Mouse (Mus musculus): Measurements from ENCODE around the gene Mcam. TPM values are rescaled to one million over a fixed set of nuclear protein-coding genes. Genes with fewer than 3 reads are reported as not detected.

The Mcam gene
- polyA plus RNA-seq, 1 experiment from 2014 or later: 9.0 TPM

DNA sequence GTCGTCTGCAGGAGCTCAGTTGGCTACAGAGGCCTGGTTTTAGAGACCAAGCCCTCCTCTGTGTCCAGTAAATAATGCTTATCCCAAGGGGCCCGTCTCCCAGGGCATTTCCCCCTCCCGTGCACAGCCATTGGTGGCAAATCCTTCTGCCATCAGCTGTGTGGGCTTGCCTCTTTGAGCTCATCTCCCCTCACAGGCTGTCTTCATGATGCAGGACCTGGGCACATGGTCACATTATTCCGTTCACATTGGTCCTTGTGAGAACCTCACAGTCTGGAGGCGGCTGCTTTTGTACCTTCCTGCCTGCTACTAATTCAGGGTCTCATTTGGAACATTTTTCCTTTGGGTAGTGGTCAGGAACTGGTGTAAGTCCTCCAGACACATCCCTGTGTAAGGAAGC lies 7.7 kb downstream of the Mcam start:
- no peak overlapping the region for H3K4me2 ChIP-seq (ENCODE audit: low read depth, low read length)
- no peaks in the 10 kb centered on the region for H3K4me1 ChIP-seq (ENCODE audit: control insufficient read depth, insufficient read depth, low read length)
- no peaks in the 10 kb centered on the region for H3K9me3 ChIP-seq (ENCODE audit: control insufficient read depth, low read length)
- no peak overlapping the region for H3K4me3 ChIP-seq (ENCODE audit: low read depth, low read length)
- H3K9ac ChIP-seq (replicated peaks; ENCODE audit: low read depth, low read length): no peak overlapping the region
- H3K27me3 ChIP-seq (ENCODE audit: control insufficient read depth, insufficient read depth, low read length): no peaks in the 10 kb centered on the region
- no peak overlapping the region for H3K27ac ChIP-seq (ENCODE audit: low read depth, low read length)
- 64% methylated on average over 5 of the region's 5 CpGs for WGBS
- peaks cover 11% of the 10 kb centered on the region; the same call in 1 of the 2 replicates for H3K36me3 ChIP-seq (ENCODE audit: control insufficient read depth, insufficient read depth, low read length)
- no peak for ATAC-seq (ENCODE audit: low read depth)

DNA sequence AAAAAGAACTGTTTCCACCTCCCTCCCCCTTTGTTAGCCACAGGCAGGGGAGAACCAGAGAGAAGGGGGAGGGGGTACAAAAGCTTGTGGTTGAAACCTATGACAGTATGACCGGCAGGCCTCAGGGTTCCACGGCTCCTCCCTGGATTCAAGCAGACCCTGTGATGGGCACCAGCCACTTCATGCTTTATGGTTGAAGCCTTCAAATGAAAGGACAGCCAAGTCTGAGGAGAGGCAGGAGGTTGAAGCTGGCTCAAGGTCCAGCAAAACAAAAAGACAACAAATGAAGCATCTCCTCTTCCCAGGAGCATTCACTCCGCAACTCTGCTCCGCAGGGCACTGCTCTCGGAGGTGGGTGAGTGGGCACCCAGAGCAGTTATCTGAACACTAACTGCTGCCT lies 9.2 kb downstream of the Mcam start:
- Histone ChIP-seq H3K27me3 (ENCODE audit: control insufficient read depth, insufficient read depth, low read length) (no peaks in the 10 kb centered on the region), H3K36me3 (ENCODE audit: control insufficient read depth, insufficient read depth, low read length) (peaks cover 14% of the 10 kb centered on the region; the same call in 1 of the 2 replicates), H3K9ac (replicated peaks; ENCODE audit: low read depth, low read length) (no peak overlapping the region), H3K4me3 (ENCODE audit: low read depth, low read length) (no peak overlapping the region), H3K9me3 (ENCODE audit: control insufficient read depth, low read length) (no peaks in the 10 kb centered on the region), H3K27ac (ENCODE audit: low read depth, low read length) (no peak overlapping the region), H3K4me1 (ENCODE audit: control insufficient read depth, insufficient read depth, low read length) (no peaks in the 10 kb centered on the region), H3K4me2 (ENCODE audit: low read depth, low read length) (no peak overlapping the region)
- 83% methylated on average over 5 of the region's 5 CpGs for WGBS
- no peak for ATAC-seq (ENCODE audit: low read depth)

DNA sequence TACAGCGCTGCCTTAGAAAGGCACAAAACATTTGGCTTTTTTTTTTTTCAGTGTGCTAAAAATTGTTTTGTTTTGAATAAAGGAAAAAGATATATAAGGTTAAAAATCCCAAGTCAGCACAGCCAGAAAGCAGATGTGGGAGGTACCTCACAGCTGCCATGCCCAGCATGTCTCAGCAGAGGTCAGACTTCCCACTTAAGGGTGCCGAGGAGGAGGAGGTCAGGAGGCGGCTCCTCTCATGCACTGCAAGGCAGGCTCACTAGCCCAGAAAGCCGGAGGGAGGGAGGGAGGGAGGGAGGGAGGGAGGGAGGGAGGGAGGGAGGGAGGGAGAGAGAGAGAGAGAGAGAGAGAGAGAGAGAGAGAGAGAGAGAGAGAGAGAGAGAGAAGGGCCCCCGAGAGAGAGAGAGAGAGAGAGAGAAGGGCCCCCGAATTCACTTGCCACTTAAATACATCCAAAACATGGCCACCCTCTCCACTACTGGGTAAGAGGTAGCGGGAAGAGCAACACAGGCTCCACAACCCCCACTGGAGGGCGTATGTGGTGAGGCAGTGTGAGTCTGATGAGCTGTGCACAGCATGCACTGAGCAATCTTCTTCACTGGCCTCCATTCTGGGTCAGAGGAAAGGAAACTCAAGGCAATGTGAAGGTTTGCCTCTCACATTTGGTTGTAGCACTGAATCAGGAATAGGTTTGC lies 9.9 kb downstream of the Mcam start:
- no peak for ATAC-seq (ENCODE audit: low read depth)
- no peak overlapping the region for H3K9ac ChIP-seq (replicated peaks; ENCODE audit: low read depth, low read length)
- H3K36me3 ChIP-seq (ENCODE audit: control insufficient read depth, insufficient read depth, low read length): peaks cover 18% of the 10 kb centered on the region; the same call in 1 of the 2 replicates
- no peak overlapping the region for H3K4me2 ChIP-seq (ENCODE audit: low read depth, low read length)
- no peak overlapping the region for H3K4me3 ChIP-seq (ENCODE audit: low read depth, low read length)
- 40% methylated on average over 7 of the region's 8 CpGs for WGBS
- H3K27me3 ChIP-seq (ENCODE audit: control insufficient read depth, insufficient read depth, low read length): no peaks in the 10 kb centered on the region
- no peaks in the 10 kb centered on the region for H3K4me1 ChIP-seq (ENCODE audit: control insufficient read depth, insufficient read depth, low read length)
- H3K9me3 ChIP-seq (ENCODE audit: control insufficient read depth, low read length): no peaks in the 10 kb centered on the region
- no peak overlapping the region for H3K27ac ChIP-seq (ENCODE audit: low read depth, low read length)

DNA sequence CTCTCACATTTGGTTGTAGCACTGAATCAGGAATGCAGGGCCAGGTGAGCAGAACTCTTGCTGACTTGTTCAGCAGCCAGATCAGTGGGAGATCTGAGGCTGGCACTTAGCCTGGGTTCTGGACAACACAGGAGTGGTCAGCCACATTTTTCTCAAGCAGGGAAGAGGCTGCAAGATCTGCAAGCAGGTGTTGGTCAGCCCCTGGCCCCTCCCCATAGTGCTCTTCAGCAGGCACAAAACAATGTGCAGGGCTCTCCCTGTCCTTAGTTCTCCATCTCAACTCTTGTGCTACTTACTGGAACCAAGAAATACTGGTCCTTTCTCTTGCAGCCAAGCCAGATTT lies 10.4 kb downstream of the Mcam start:
- Histone ChIP-seq H3K27ac (ENCODE audit: low read depth, low read length) (no peak overlapping the region), H3K9ac (replicated peaks; ENCODE audit: low read depth, low read length) (no peak overlapping the region), H3K9me3 (ENCODE audit: control insufficient read depth, low read length) (no peaks in the 10 kb centered on the region), H3K4me3 (ENCODE audit: low read depth, low read length) (no peak overlapping the region), H3K4me1 (ENCODE audit: control insufficient read depth, insufficient read depth, low read length) (no peaks in the 10 kb centered on the region), H3K27me3 (ENCODE audit: control insufficient read depth, insufficient read depth, low read length) (no peaks in the 10 kb centered on the region), H3K36me3 (ENCODE audit: control insufficient read depth, insufficient read depth, low read length) (peaks cover 18% of the 10 kb centered on the region; the same call in 1 of the 2 replicates), H3K4me2 (ENCODE audit: low read depth, low read length) (no peak overlapping the region)
- ATAC-seq (ENCODE audit: low read depth): no peak

DNA sequence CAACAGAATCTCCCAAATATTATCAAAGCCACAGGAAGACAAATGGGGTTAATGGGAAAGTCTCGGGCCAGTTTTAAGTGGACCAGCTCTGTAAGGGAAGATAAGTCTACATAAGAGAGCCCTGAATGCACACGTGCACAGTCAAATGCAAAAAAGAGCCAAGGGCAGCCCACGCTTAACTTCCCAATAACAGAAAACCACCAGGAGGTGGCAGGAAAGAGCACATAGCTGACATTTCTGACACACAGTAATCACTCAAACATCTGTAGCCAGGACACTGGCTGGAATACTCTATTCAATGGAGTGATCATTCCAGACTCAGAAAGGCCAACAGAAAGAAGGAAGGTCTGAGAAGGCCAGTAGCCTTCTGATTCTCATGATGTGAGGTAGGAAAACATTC lies 13.0 kb downstream of the Mcam start:
- no peaks in the 10 kb centered on the region for H3K27me3 ChIP-seq (ENCODE audit: control insufficient read depth, insufficient read depth, low read length)
- H3K9ac ChIP-seq (replicated peaks; ENCODE audit: low read depth, low read length): no peak overlapping the region
- no peaks in the 10 kb centered on the region for H3K9me3 ChIP-seq (ENCODE audit: control insufficient read depth, low read length)
- H3K4me3 ChIP-seq (ENCODE audit: low read depth, low read length): no peak overlapping the region
- peaks cover 23% of the 10 kb centered on the region for H3K36me3 ChIP-seq (ENCODE audit: control insufficient read depth, insufficient read depth, low read length)
- no peak for ATAC-seq (ENCODE audit: low read depth)
- H3K4me1 ChIP-seq (ENCODE audit: control insufficient read depth, insufficient read depth, low read length): no peaks in the 10 kb centered on the region
- no peak overlapping the region for H3K27ac ChIP-seq (ENCODE audit: low read depth, low read length)
- H3K4me2 ChIP-seq (ENCODE audit: low read depth, low read length): no peak overlapping the region
- 80% methylated on average over 3 of the region's 3 CpGs for WGBS

DNA sequence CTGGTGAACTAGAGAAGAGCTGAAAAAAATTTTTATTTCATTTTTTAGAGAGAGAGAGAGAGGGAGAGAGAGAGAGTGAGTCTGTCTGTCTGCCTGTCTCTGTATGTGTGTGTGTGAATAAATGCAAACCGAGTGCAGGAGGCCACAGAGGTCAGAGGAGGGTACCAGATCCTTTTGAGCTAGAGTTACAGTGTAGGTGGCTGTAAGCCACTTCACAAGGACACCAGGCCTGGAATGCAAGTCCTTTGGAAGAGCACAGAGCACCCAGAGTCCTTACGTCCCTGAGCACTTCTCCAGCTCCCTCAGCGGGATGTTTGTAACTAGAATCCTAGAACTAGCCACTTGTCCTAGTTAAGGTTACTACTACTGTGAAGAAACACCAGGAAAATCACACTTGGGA lies 25.6 kb downstream of the Mcam start:
- H3K9me3 ChIP-seq (ENCODE audit: control insufficient read depth, low read length): no peaks in the 10 kb centered on the region
- WGBS: 92% methylated on average over 3 of the region's 3 CpGs
- H3K36me3 ChIP-seq (ENCODE audit: control insufficient read depth, insufficient read depth, low read length): peaks cover 53% of the 10 kb centered on the region

DNA sequence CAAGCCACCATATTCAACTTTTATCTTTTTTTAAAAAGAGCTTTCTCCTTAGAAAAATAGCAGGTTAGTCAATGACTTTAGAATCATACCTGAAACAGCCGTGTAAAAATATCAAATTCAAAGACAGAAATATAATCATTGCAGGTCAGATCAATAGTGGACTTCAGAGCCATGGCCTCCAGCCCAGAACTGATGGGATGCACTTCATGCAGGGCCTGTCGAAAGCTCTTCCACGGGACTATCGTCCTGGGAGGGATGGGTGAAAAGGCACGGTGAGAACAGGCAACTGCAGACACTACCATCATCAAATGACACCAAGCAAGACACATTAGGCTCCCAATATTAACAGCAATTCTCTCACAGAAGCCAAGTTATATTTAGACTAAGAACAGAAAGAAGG lies 34.7 kb downstream of the Mcam start:
- no peaks in the 10 kb centered on the region for H3K9me3 ChIP-seq (ENCODE audit: control insufficient read depth, low read length)

More for the DNA sequence above, 25.6 kb downstream of the Mcam start:
- Histone ChIP-seq H3K27ac (ENCODE audit: low read depth, low read length) (no peak overlapping the region), H3K4me2 (ENCODE audit: low read depth, low read length) (no peak overlapping the region), H3K4me3 (ENCODE audit: low read depth, low read length) (no peak overlapping the region), H3K27me3 (ENCODE audit: control insufficient read depth, insufficient read depth, low read length) (no peaks in the 10 kb centered on the region), H3K9ac (replicated peaks; ENCODE audit: low read depth, low read length) (no peak overlapping the region), H3K4me1 (ENCODE audit: control insufficient read depth, insufficient read depth, low read length) (no peaks in the 10 kb centered on the region)
- no peak for ATAC-seq (ENCODE audit: low read depth)

DNA sequence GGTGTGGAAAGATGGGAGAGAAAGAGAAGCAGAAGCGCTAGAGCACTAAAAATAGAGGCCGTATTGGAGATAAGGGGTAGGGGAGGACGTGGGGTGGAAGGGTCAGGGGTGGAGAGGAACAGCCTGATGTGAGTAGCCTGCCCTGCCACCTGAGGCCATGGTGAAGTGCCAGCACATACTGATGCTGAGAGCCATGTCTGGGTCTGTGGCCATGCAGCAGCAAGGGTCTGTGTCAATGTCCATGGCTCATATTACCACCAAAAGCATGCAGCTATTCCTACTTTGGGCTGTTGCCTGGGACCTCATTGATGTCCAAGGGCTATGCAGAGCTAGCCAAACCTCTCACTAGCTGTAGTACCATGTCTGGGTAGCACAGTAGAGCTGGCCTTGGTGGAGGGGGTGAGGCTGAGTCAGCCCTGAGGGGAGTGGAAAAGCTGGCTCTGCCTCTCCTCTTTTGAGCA lies 36.5 kb downstream of the Mcam start:
- Histone ChIP-seq H3K27ac (ENCODE audit: low read depth, low read length) (no peak overlapping the region), H3K4me3 (ENCODE audit: low read depth, low read length) (no peak overlapping the region), H3K4me1 (ENCODE audit: control insufficient read depth, insufficient read depth, low read length) (no peaks in the 10 kb centered on the region), H3K4me2 (ENCODE audit: low read depth, low read length) (no peak overlapping the region), H3K36me3 (ENCODE audit: control insufficient read depth, insufficient read depth, low read length) (peaks cover 27% of the 10 kb centered on the region), H3K9ac (replicated peaks; ENCODE audit: low read depth, low read length) (no peak overlapping the region), H3K9me3 (ENCODE audit: control insufficient read depth, low read length) (no peaks in the 10 kb centered on the region), H3K27me3 (ENCODE audit: control insufficient read depth, insufficient read depth, low read length) (no peaks in the 10 kb centered on the region)
- no peak for ATAC-seq (ENCODE audit: low read depth)
- whole genome bisulfite sequencing: 85% methylated on average over 3 of the region's 3 CpGs

More for the DNA sequence above, 34.7 kb downstream of the Mcam start:
- no peak overlapping the region for H3K9ac ChIP-seq (replicated peaks; ENCODE audit: low read depth, low read length)
- H3K4me2 ChIP-seq (ENCODE audit: low read depth, low read length): no peak overlapping the region
- no peak overlapping the region for H3K27ac ChIP-seq (ENCODE audit: low read depth, low read length)
- H3K4me3 ChIP-seq (ENCODE audit: low read depth, low read length): no peak overlapping the region
- peaks cover 33% of the 10 kb centered on the region for H3K36me3 ChIP-seq (ENCODE audit: control insufficient read depth, insufficient read depth, low read length)
- no peaks in the 10 kb centered on the region for H3K27me3 ChIP-seq (ENCODE audit: control insufficient read depth, insufficient read depth, low read length)
- no peak for ATAC-seq (ENCODE audit: low read depth)
- H3K4me1 ChIP-seq (ENCODE audit: control insufficient read depth, insufficient read depth, low read length): no peaks in the 10 kb centered on the region
- 93% methylated on average over 5 of the region's 5 CpGs for WGBS

DNA sequence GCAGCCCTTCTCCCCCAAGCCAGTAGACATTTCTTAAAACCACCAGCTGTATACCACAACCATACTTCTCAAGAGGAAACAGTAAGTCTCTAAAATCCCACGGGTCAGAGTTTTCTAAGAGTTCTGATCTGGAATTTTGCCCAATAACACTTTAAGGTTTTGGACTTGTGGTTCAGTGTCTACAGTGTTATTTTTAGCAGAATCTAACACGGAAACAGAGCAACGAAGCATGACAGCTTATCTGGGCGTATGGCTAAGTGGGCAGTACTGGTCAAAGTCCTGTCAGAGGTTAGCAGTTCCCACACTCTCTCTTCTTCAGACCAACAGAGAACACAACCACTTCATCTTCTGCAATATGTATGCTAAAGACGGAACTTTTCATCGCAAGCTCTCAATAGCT lies 41.3 kb downstream of the Mcam start:
- H3K4me2 ChIP-seq (ENCODE audit: low read depth, low read length): no peak overlapping the region
- no peak overlapping the region for H3K9ac ChIP-seq (replicated peaks; ENCODE audit: low read depth, low read length)
- 85% methylated on average over 6 of the region's 6 CpGs for WGBS
- no peak overlapping the region for H3K27ac ChIP-seq (ENCODE audit: low read depth, low read length)
- no peaks in the 10 kb centered on the region for H3K9me3 ChIP-seq (ENCODE audit: control insufficient read depth, low read length)
- peaks cover 12% of the 10 kb centered on the region for H3K36me3 ChIP-seq (ENCODE audit: control insufficient read depth, insufficient read depth, low read length)
- ATAC-seq (ENCODE audit: low read depth): no peak
- no peaks in the 10 kb centered on the region for H3K4me1 ChIP-seq (ENCODE audit: control insufficient read depth, insufficient read depth, low read length)
- H3K4me3 ChIP-seq (ENCODE audit: low read depth, low read length): no peak overlapping the region
- H3K27me3 ChIP-seq (ENCODE audit: control insufficient read depth, insufficient read depth, low read length): no peaks in the 10 kb centered on the region

Data from neural tube, embryonic 14.5 days (tissue).